Mouse (Mus musculus) embryonic facial prominence, embryonic 15.5 days (tissue): ENCODE data around the gene Mrpl43. TPM values are rescaled to one million over a fixed set of nuclear protein-coding genes. Genes with fewer than 3 reads are reported as not detected.

Experiments used
- ATAC-seq: fragments of 200-750 bp; cut with Nextera tagmentation; 2 replicates; pipeline ENCODE4 v1.8.0; 2017; ENCODE audit warnings: low read depth, moderate TSS enrichment; ENCODE audit not compliant: insufficient number of reproducible peaks, low FRiP score, low TSS enrichment
- H3K27ac ChIP-seq: fragments of 300-500 bp; sonication (generic); replicated peaks from 2 replicates; pipeline ENCODE4 v1.5.1; 2015; ENCODE audit warnings: mild to moderate bottlenecking, inconsistent platforms
- H3K27me3 ChIP-seq: fragments of 300-500 bp; sonication (generic); 2 replicates; pipeline ENCODE4 v1.6.1; 2015; ENCODE audit warnings: inconsistent platforms
- H3K36me3 ChIP-seq: fragments of 300-500 bp; sonication (generic); 2 replicates; pipeline ENCODE4 v1.6.1; 2015; ENCODE audit warnings: mild to moderate bottlenecking, inconsistent platforms
- H3K4me1 ChIP-seq: fragments of 300-500 bp; sonication (generic); 2 replicates; pipeline ENCODE4 v1.6.1; 2015; ENCODE audit warnings: inconsistent platforms
- H3K4me2 ChIP-seq: fragments of 300-500 bp; sonication (generic); replicated peaks from 2 replicates; pipeline ENCODE4 v1.6.1; 2015; ENCODE audit warnings: mild to moderate bottlenecking, inconsistent platforms
- H3K4me3 ChIP-seq: fragments of 300-500 bp; sonication (generic); replicated peaks from 2 replicates; pipeline ENCODE4 v1.5.1; 2015; ENCODE audit warnings: mild to moderate bottlenecking, inconsistent platforms
- H3K9ac ChIP-seq: fragments of 300-500 bp; sonication (generic); 2 replicates; pipeline ENCODE4 v1.6.1; 2015; ENCODE audit warnings: inconsistent platforms
- H3K9me3 ChIP-seq: fragments of 300-500 bp; sonication (generic); replicated peaks from 2 replicates; pipeline ENCODE4 v1.6.1; 2016; ENCODE audit warnings: inconsistent platforms
- WGBS: fragments of 180-500 bp; shearing (Covaris S2); methylation state at CpG from one replicate; pipeline ENCODE4 v1.1.7; 2015; 5-methylcytosine and 5-hydroxymethylcytosine counted together
- polyA plus RNA-seq: library from polyadenylated mRNA; unstranded; fragments of >200 nt; fragmentation: Nextera tagmentation; extraction: Ambion mirVana; gene quantifications from 2 replicates; pipeline ENCODE4 v1.2.1, GENCODE M21; 2015

Mrpl43 gene
- polyA plus RNA-seq, 1 experiment from 2014 or later: 73.1 TPM

DNA sequence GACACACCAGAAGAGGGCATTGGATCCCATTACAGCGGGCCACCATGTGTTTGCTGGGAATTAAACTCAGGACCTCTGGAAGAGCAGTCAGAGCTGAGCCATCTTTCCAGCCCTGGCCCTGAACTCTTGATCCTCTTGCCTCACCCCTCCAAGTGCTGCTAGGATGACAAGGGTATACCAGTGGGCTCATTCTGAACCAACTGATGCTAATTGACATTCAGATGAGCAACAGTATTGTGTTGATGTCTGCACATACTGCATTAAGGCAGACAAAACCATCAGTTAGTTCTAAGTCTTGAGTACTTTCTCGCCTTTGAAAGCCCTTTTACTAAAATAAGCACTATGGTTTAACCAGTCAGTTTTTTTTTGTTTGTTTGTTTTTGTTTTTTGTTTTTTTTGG is 46.6 kb downstream of the Mrpl43 start:
- H3K27ac ChIP-seq: no peak overlapping the region
- no peak overlapping the region for H3K4me3 ChIP-seq
- H3K9me3 ChIP-seq: no peaks in the 10 kb centered on the region
- H3K9ac ChIP-seq: no peak overlapping the region
- H3K36me3 ChIP-seq: peaks cover 74% of the 10 kb centered on the region
- 93% methylated on average over 2 of the region's 2 CpGs for WGBS
- H3K4me2 ChIP-seq: no peak overlapping the region
- no peak for ATAC-seq
- no peaks in the 10 kb centered on the region for H3K27me3 ChIP-seq
- H3K4me1 ChIP-seq: no peaks in the 10 kb centered on the region

Other genes with a start within 250 kb of the Mrpl43 start
- gene Slf2, start 75.3 kb downstream of the Mrpl43 start, polyA plus RNA-seq: 27.1 and 32.3 TPM in 2 replicates
- gene Sema4g, start 17.3 kb downstream of the Mrpl43 start, polyA plus RNA-seq: 4.8 and 5.9 TPM in 2 replicates
- 20.2 and 22.1 TPM in 2 replicates for gene Twnk, start 779 bp downstream of the Mrpl43 start, polyA plus RNA-seq
- gene Lzts2, start 8.0 kb upstream of the Mrpl43 start, polyA plus RNA-seq: 75.8 and 80.5 TPM in 2 replicates
- 0.68 and 0.75 TPM in 2 replicates for gene Pdzd7, start 39.3 kb upstream of the Mrpl43 start, polyA plus RNA-seq
- 37.4 and 41.3 TPM in 2 replicates for gene Sfxn3, start 41.1 kb upstream of the Mrpl43 start, polyA plus RNA-seq
- gene Kazald1, start 68.8 kb upstream of the Mrpl43 start, polyA plus RNA-seq: 58.2 and 59.1 TPM in 2 replicates
- 1.2 and 1.4 TPM in 2 replicates for gene Tlx1, start 144.2 kb upstream of the Mrpl43 start, polyA plus RNA-seq
- gene Lbx1, start 229.4 kb upstream of the Mrpl43 start, polyA plus RNA-seq: 0.49 and 0.75 TPM in 2 replicates